Mouse (Mus musculus): ENCODE results near the gene A230072I06Rik. TPM values are rescaled to one million over a fixed set of nuclear protein-coding genes. Genes with fewer than 3 reads are reported as not detected.

Gene A230072I06Rik
- total RNA-seq (2021): not detected

- no peak for DNase-seq (ENCODE audit: extremely low spot score in 1 of 2, low spot score in 2 of 2)
- intact Hi-C loops (cut with DNase I): no loop called here
Observed at GRCm38 (mm10) chr8:12278663-12279312, at the start of gene A230072I06Rik. TSS of gene A230072I06Rik (plus strand) at chr8:12278819.

GRCm38 (mm10) chr8:12234039-12234438, 44.6 kb upstream of the A230072I06Rik start:
- no peak for DNase-seq (ENCODE audit: extremely low spot score in 1 of 2, low spot score in 2 of 2)

GRCm38 (mm10) chr8:12238775-12239174, 39.8 kb upstream of the A230072I06Rik start:
- DNase-seq (ENCODE audit: extremely low spot score in 1 of 2, low spot score in 2 of 2): no peak
- intact Hi-C loops (cut with DNase I): no loop called here

More at GRCm38 (mm10) chr8:12234039-12234438, 44.6 kb upstream of the A230072I06Rik start:
- intact Hi-C loops (cut with DNase I): no loop called here

GRCm38 (mm10) chr8:12240143-12240542, 38.5 kb upstream of the A230072I06Rik start:
- DNase-seq (ENCODE audit: extremely low spot score in 1 of 2, low spot score in 2 of 2): no peak
- intact Hi-C loops (cut with DNase I): no loop called here

GRCm38 (mm10) chr8:12243746-12244145, 34.9 kb upstream of the A230072I06Rik start:
- intact Hi-C loops (cut with DNase I): no loop called here
- no peak for DNase-seq (ENCODE audit: extremely low spot score in 1 of 2, low spot score in 2 of 2)

GRCm38 (mm10) chr8:12259890-12260289, 18.7 kb upstream of the A230072I06Rik start:
- no peak for DNase-seq (ENCODE audit: extremely low spot score in 1 of 2, low spot score in 2 of 2)
- intact Hi-C loops (cut with DNase I): no loop called here

GRCm38 (mm10) chr8:12260476-12261029, 18.1 kb upstream of the A230072I06Rik start:
- no peak for DNase-seq (ENCODE audit: extremely low spot score in 1 of 2, low spot score in 2 of 2)
- intact Hi-C loops (cut with DNase I): no loop called here

- intact Hi-C loops (cut with DNase I): no loop called here
- no peak for DNase-seq (ENCODE audit: extremely low spot score in 1 of 2, low spot score in 2 of 2)
Observed at GRCm38 (mm10) chr8:12261556-12261955, 17.1 kb upstream of the A230072I06Rik start.

GRCm38 (mm10) chr8:12264996-12265395, 13.6 kb upstream of the A230072I06Rik start:
- intact Hi-C loops (cut with DNase I): no loop called here
- no peak for DNase-seq (ENCODE audit: extremely low spot score in 1 of 2, low spot score in 2 of 2)

- DNase-seq (ENCODE audit: extremely low spot score in 1 of 2, low spot score in 2 of 2): no peak
- intact Hi-C loops (cut with DNase I): no loop called here
Observed at GRCm38 (mm10) chr8:12267863-12268262, 10.8 kb upstream of the A230072I06Rik start.

- no peak for DNase-seq (ENCODE audit: extremely low spot score in 1 of 2, low spot score in 2 of 2)
- intact Hi-C loops (cut with DNase I): no loop called here
Observed at GRCm38 (mm10) chr8:12268306-12268829, 10.3 kb upstream of the A230072I06Rik start.

- no peak for DNase-seq (ENCODE audit: extremely low spot score in 1 of 2, low spot score in 2 of 2)
- intact Hi-C loops (cut with DNase I): no loop called here
Observed at GRCm38 (mm10) chr8:12279482-12280192, 1.0 kb downstream of the A230072I06Rik start.

- intact Hi-C loops (cut with DNase I): no loop called here
Observed at GRCm38 (mm10) chr8:12282128-12282527, 3.5 kb downstream of the A230072I06Rik start.

GRCm38 (mm10) chr8:12290551-12290950, 11.9 kb downstream of the A230072I06Rik start:
- DNase-seq (ENCODE audit: extremely low spot score in 1 of 2, low spot score in 2 of 2): no peak
- intact Hi-C loops (cut with DNase I): no loop called here

More at GRCm38 (mm10) chr8:12282128-12282527, 3.5 kb downstream of the A230072I06Rik start:
- no peak for DNase-seq (ENCODE audit: extremely low spot score in 1 of 2, low spot score in 2 of 2)

GRCm38 (mm10) chr8:12298326-12298950, 19.8 kb downstream of the A230072I06Rik start:
- no peak for DNase-seq (ENCODE audit: extremely low spot score in 1 of 2, low spot score in 2 of 2)
- intact Hi-C loops (cut with DNase I): no loop called here

- DNase-seq (ENCODE audit: extremely low spot score in 1 of 2, low spot score in 2 of 2): no peak
- intact Hi-C loops (cut with DNase I): no loop called here
Observed at GRCm38 (mm10) chr8:12301998-12302397, 23.4 kb downstream of the A230072I06Rik start.

GRCm38 (mm10) chr8:12312975-12313734, 34.5 kb downstream of the A230072I06Rik start:
- intact Hi-C loops (cut with DNase I): no loop called here
- no peak for DNase-seq (ENCODE audit: extremely low spot score in 1 of 2, low spot score in 2 of 2)

GRCm38 (mm10) chr8:12314258-12314657, 35.6 kb downstream of the A230072I06Rik start:
- intact Hi-C loops (cut with DNase I): no loop called here

GRCm38 (mm10) chr8:12315177-12315576, 36.6 kb downstream of the A230072I06Rik start:
- DNase-seq (ENCODE audit: extremely low spot score in 1 of 2, low spot score in 2 of 2): peak; percentile 40 to 51
- intact Hi-C loops (cut with DNase I): no loop called here

More at GRCm38 (mm10) chr8:12314258-12314657, 35.6 kb downstream of the A230072I06Rik start:
- DNase-seq (ENCODE audit: extremely low spot score in 1 of 2, low spot score in 2 of 2): no peak
